Mouse (Mus musculus) hindbrain, postnatal 0 days (tissue): ENCODE results near the gene Ccdc60. TPM values are rescaled to one million over a fixed set of nuclear protein-coding genes. Genes with fewer than 3 reads are reported as not detected.

Source experiments
- ATAC-seq: fragments of 200-750 bp; cut with Nextera tagmentation; 2 replicates; pipeline ENCODE4 v1.8.0; 2017; ENCODE audit warnings: mild to moderate bottlenecking, moderate TSS enrichment, moderate library complexity
- DNase-seq: peaks from one replicate; pipeline ENCODE4 v3.0.0-alpha.2; 2015; ENCODE audit warnings: low spot score
- H3K27ac ChIP-seq: fragments of 300-500 bp; sonication (generic); 2 replicates; pipeline ENCODE4 v1.5.1; 2014; ENCODE audit warnings: mild to moderate bottlenecking
- H3K27me3 ChIP-seq: fragments of 300-500 bp; sonication (generic); 2 replicates; pipeline ENCODE4 v1.6.1; 2014; ENCODE audit warnings: low read length, mixed read lengths; ENCODE audit not compliant: insufficient read depth
- H3K36me3 ChIP-seq: fragments of 300-500 bp; sonication (generic); 2 replicates; pipeline ENCODE4 v1.6.1; 2014; ENCODE audit warnings: low read length, mixed read lengths; ENCODE audit not compliant: insufficient read depth
- H3K4me1 ChIP-seq: fragments of 300-500 bp; sonication (generic); 2 replicates; pipeline ENCODE4 v1.6.1; 2014; ENCODE audit warnings: antibody characterized with exemption, low read length, mixed read lengths; ENCODE audit not compliant: insufficient read depth
- H3K4me2 ChIP-seq: fragments of 300-500 bp; sonication (generic); 2 replicates; pipeline ENCODE4 v1.6.1; 2014; ENCODE audit warnings: low read depth, mild to moderate bottlenecking, low read length, moderate library complexity, mixed read lengths
- H3K4me3 ChIP-seq: fragments of 300-500 bp; sonication (generic); 2 replicates; pipeline ENCODE4 v1.5.1; 2014; ENCODE audit warnings: low read length
- H3K9ac ChIP-seq: fragments of 300-500 bp; sonication (generic); replicated peaks from 2 replicates; pipeline ENCODE4 v1.6.1; 2014; ENCODE audit warnings: mild to moderate bottlenecking, low read length, moderate library complexity, mixed read lengths
- H3K9me3 ChIP-seq: fragments of 300-500 bp; sonication (generic); 2 replicates; pipeline ENCODE4 v1.6.1; 2016; ENCODE audit warnings: low read length, mixed read lengths
- CTCF ChIP-seq: IDR thresholded peaks from 2 replicates; pipeline ENCODE4 v1.5.1; 2016; ENCODE audit warnings: antibody characterized with exemption, control low read depth, low read depth
- WGBS: fragments of 180-500 bp; shearing (Covaris S2); extraction: QIAGEN DNeasy Blood & Tissue Kit; methylation state at CpG from one replicate; pipeline ENCODE4 v1.1.7; 2014; 5-methylcytosine and 5-hydroxymethylcytosine counted together
- polyA plus RNA-seq: library from polyadenylated mRNA; unstranded; fragments of >200 nt; fragmentation: Nextera tagmentation; extraction: Ambion mirVana; gene quantifications from 2 replicates; pipeline ENCODE4 v1.2.1, GENCODE M21; 2015
- total RNA-seq: library from RNA; depleted of rRNA; stranded (reverse); fragments of >200 nt; gene quantifications from 2 replicates; pipeline ENCODE4 v1.2.3, GENCODE M21; 2014; rRNA removed

Gene Ccdc60
- total and polyA plus RNA-seq, 2 experiments from 2014 or later, result 0.73 to 2.3 TPM

GRCm38 (mm10) chr5:116083081-116083480 lies 205.7 kb downstream of the Ccdc60 start, which contains the start of gene Tmem233:
Tmem233 (minus strand) TSS chr5:116083244.
- TF ChIP-seq CTCF, result no peak
- H3K27ac ChIP-seq, result no peak within 1 kb of the TSS
- H3K4me3 ChIP-seq, result no peak within 1 kb of the TSS
- no peaks in the 10 kb centered on the region for H3K9me3 ChIP-seq
- H3K4me1 ChIP-seq, result no peaks in the 10 kb centered on the region
- 16% methylated on average over 17 of the region's 17 CpGs for WGBS
- H3K36me3 ChIP-seq, result no peaks in the 10 kb centered on the region
- peak within 1 kb of the TSS; percentile 27; the same call in 1 of the 2 replicates for H3K4me2 ChIP-seq
- no peak within 1 kb of the TSS for H3K9ac ChIP-seq
- no peak for DNase-seq
- H3K27me3 ChIP-seq, result no peaks in the 10 kb centered on the region
- ATAC-seq, result no peak

DNA sequence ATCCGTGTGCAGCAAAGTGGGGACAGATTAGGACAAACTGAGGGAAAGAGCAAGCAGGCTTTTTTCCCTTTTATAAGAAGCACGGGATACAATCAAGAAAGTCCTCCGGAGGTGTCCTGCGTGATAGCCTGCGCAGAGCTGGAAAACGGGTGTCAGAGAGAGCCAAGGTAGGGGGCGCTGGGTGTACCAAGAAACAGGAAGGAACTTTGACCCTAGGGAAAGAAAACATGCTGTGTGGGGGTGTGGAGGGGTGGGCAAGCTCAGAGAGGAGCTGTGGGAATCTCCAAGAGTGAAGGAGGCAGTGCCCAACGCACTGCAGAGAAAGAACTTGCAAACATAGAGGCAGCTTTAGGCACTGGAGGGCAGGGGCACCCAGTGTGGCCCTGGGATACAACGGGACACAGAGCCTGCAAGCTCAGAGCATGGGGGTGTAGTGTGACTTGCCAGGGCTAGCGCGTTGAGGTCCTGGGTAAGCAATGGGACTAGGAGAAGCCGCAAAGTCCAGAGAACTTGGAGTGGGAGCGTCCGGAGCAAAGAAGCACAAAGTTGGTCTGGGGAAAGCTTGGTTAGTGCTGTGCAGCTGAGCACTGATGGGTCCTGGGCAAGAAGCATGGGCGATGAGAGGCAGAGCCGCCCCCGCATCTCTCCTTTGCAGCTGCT lies 206.4 kb downstream of the Ccdc60 start:
- Histone ChIP-seq H3K4me3 (no peak overlapping the region), H3K4me1 (no peaks in the 10 kb centered on the region), H3K27ac (no peak overlapping the region), H3K27me3 (no peaks in the 10 kb centered on the region), H3K9me3 (no peaks in the 10 kb centered on the region), H3K4me2 (no peak overlapping the region; the same call in 1 of the 2 replicates), H3K36me3 (no peaks in the 10 kb centered on the region), H3K9ac (no peak overlapping the region)
- TF ChIP-seq CTCF, result no peak
- DNase-seq (no peak), ATAC-seq (no peak)
- WGBS, result 41% methylated on average over 17 of the region's 17 CpGs

GRCm38 (mm10) chr5:116081616-116082015 lies 207.2 kb downstream of the Ccdc60 start:
- Histone ChIP-seq H3K4me1 (no peaks in the 10 kb centered on the region), H3K4me3 (no peak overlapping the region), H3K27me3 (no peaks in the 10 kb centered on the region), H3K27ac (no peak overlapping the region), H3K9me3 (no peaks in the 10 kb centered on the region), H3K36me3 (no peaks in the 10 kb centered on the region), H3K9ac (no peak overlapping the region), H3K4me2 (no peak overlapping the region)
- DNase-seq (no peak), ATAC-seq (no peak)
- 71% methylated on average over 7 of the region's 7 CpGs for WGBS
- no peak for TF ChIP-seq CTCF

DNA sequence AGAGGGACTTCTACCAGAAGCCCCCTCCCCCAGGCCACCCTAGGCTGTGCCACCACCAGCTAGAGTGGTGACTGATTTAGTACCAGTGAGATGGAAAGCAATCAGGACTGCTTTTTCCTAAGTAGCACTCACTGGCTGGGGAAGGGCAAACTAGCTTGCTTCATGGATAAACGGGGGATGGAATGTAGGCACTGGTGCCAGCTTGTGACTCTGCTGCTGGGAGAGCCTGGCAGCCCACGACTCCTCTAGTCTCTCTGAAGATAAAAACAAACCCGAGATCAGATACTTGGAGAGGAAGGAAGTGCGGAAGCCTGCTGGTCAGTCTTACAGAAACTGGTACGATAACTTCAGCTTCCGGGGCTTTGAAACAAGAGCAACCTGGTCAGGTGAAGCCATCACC lies 208.0 kb downstream of the Ccdc60 start:
- 66% methylated on average over 6 of the region's 6 CpGs for WGBS
- no peaks in the 10 kb centered on the region for H3K36me3 ChIP-seq
- no peak overlapping the region for H3K4me3 ChIP-seq
- H3K4me2 ChIP-seq, result no peak overlapping the region
- H3K9me3 ChIP-seq, result no peaks in the 10 kb centered on the region
- ATAC-seq (no peak), DNase-seq (no peak)
- H3K4me1 ChIP-seq, result no peaks in the 10 kb centered on the region
- no peak overlapping the region for H3K27ac ChIP-seq
- H3K27me3 ChIP-seq, result no peaks in the 10 kb centered on the region
- H3K9ac ChIP-seq, result no peak overlapping the region
- no peak for TF ChIP-seq CTCF

Other genes with a start within 250 kb of the Ccdc60 start
- not detected in 2 replicates for gene Tmem233, start 205.7 kb downstream of the Ccdc60 start, total RNA-seq
- not detected in 2 replicates for gene Tmem233, start 205.7 kb downstream of the Ccdc60 start, polyA plus RNA-seq
- gene Hspb8, start 133.9 kb upstream of the Ccdc60 start, total RNA-seq, result 13.2 and 17.9 TPM in 2 replicates
- 10.0 and 11.2 TPM in 2 replicates for gene Hspb8, start 133.9 kb upstream of the Ccdc60 start, polyA plus RNA-seq